Mouse (Mus musculus): Measurements from ENCODE around the gene Necab3. TPM values are rescaled to one million over a fixed set of nuclear protein-coding genes. Genes with fewer than 3 reads are reported as not detected.
A peak's percentile ranks its signal among the peaks of the same experiment; 100 is the strongest.

Gene Necab3
- polyA plus RNA-seq, 1 experiment from 2014 or later: 5.2 TPM

DNA sequence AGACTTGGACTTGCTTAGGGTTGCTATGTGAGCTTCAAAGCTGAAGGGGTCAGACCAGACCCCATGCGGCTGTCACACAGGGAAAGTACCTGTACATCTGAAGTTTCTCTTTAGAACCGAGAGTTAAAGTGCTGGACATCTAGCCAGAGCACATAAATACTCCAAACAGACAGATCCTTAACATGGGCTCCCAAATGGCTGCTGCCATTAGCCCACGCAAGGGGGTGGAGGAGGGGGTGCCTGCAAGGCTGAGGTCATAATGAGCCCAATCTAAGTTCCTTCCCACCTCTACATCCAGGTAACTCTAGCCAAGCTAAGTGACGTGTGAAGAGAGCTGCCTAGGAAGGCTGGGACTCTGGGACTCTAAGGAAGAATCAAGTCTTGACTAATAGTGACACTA is 7.2 kb downstream of the Necab3 start, which contains the start of gene Actl10:
Gene Actl10, plus strand, starts transcription at position 301 of the 400 bp plus-strand sequence.
- H3K27me3 ChIP-seq (ENCODE audit: low read depth, poor library complexity, severe bottlenecking): peaks cover 62% of the 10 kb centered on the region
- H3K27ac ChIP-seq (replicated peaks): peak within 1 kb of the TSS; percentile 64; the same call in 1 of the 2 replicates
- peak within 1 kb of the TSS; percentile 12 for H3K4me3 ChIP-seq
- DNase-seq (ENCODE audit: low spot score): peak; percentile 11
- WGBS: 79% methylated on average over 4 of the region's 4 CpGs
- no peaks in the 10 kb centered on the region for H3K9me3 ChIP-seq (replicated peaks)
- peaks cover 11% of the 10 kb centered on the region; the same call in 1 of the 2 replicates for H3K36me3 ChIP-seq
- H3K4me1 ChIP-seq: peaks cover 34% of the 10 kb centered on the region

DNA sequence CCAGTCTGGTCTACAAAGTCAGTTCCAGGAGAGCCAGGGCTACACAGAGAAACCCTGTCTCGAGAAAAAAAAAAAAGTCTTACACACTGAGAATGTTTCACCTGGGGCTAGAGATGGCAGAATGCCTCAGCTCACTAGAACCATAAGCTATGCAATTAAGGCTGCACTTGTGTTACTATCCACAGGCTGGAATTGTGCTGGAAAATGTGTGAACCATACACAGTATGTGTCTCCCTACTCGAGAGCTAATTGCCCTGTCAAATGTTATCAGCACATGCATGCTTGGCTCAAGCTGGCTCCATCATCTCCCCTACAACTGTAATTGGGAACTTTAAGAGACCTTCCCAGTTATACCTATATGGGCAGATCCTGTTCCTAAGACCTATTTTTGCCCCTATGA is 7.8 kb downstream of the Necab3 start:
- DNase-seq (ENCODE audit: low spot score): no peak
- H3K36me3 ChIP-seq: peaks cover 11% of the 10 kb centered on the region; the same call in 1 of the 2 replicates
- peaks cover 62% of the 10 kb centered on the region for H3K27me3 ChIP-seq (ENCODE audit: low read depth, poor library complexity, severe bottlenecking)
- no peaks in the 10 kb centered on the region for H3K9me3 ChIP-seq (replicated peaks)
- peaks cover 30% of the 10 kb centered on the region for H3K4me1 ChIP-seq
- H3K27ac ChIP-seq (replicated peaks): no peak overlapping the region
- no peak overlapping the region for H3K4me3 ChIP-seq
- 88% methylated on average over 2 of the region's 2 CpGs for WGBS

DNA sequence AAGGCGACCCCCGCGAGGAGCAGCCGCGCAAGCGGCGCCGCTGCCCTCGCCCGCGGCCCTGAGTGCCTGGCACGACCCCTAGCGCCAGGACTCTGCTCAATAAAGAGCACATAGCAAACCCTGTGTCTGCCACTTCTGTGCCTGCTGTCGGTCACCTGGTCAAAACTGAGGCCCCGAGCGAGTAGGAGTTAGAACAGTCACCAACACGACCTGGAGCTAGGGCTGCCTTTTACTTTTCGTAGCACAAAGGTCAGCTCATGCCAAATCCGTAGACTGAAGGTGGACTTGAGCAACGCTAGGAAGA is 8.9 kb downstream of the Necab3 start:
- peaks cover 30% of the 10 kb centered on the region for H3K4me1 ChIP-seq
- no peaks in the 10 kb centered on the region for H3K9me3 ChIP-seq (replicated peaks)
- WGBS: 17% methylated on average over 20 of the region's 20 CpGs
- H3K36me3 ChIP-seq: peaks cover 12% of the 10 kb centered on the region; the same call in 1 of the 2 replicates
- peak overlapping the region; percentile 84 for H3K27ac ChIP-seq (replicated peaks)
- no peak for DNase-seq (ENCODE audit: low spot score)
- H3K27me3 ChIP-seq (ENCODE audit: low read depth, poor library complexity, severe bottlenecking): peaks cover 62% of the 10 kb centered on the region
- H3K4me3 ChIP-seq: peak overlapping the region; percentile 57

DNA sequence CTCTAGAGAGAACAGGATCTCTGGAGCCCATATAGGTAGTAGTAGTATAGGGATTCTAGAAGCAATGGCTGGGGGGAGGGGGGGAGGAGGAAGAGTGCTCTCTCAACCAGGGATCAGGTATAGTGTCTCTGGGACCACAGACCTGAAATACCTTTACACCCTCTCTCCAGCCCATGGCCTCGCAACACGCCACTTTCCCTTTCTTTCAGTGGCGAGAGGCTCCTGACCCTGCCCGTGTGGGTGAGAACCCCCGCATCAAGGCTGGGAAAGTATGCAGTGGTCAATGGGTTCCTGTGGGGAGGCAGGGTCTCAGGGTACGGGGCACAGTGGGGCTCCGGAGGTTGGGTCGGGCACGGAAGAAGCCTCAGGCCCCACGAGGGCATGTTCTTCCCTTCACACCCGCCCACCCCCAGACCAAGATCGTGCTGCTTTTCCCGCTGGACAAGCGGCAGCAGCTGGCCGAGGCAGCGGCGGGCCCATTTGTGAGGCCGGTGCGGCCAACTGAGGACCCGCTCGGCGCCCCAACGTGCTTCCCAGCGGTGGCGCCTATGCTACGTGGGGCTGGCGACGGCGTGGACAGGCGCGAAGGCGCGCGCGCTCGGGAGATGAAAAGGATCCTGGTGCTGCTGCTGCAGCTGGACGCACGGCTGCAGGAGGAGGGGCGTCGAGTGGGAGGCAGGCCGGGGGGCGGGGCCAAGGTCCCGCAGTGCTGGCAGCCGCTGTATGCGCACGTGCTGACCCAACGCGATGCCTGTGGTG is 9.4 kb downstream of the Necab3 start:
- H3K4me3 ChIP-seq: peak overlapping the region; percentile 57
- peak overlapping the region; percentile 84 for H3K27ac ChIP-seq (replicated peaks)
- peaks cover 30% of the 10 kb centered on the region for H3K4me1 ChIP-seq
- H3K27me3 ChIP-seq (ENCODE audit: low read depth, poor library complexity, severe bottlenecking): peaks cover 56% of the 10 kb centered on the region
- no peaks in the 10 kb centered on the region for H3K9me3 ChIP-seq (replicated peaks)
- 3% methylated on average over 48 of the region's 48 CpGs for WGBS
- peak; percentile 85 for DNase-seq (ENCODE audit: low spot score)
- peaks cover 7% of the 10 kb centered on the region; the same call in 1 of the 2 replicates for H3K36me3 ChIP-seq

DNA sequence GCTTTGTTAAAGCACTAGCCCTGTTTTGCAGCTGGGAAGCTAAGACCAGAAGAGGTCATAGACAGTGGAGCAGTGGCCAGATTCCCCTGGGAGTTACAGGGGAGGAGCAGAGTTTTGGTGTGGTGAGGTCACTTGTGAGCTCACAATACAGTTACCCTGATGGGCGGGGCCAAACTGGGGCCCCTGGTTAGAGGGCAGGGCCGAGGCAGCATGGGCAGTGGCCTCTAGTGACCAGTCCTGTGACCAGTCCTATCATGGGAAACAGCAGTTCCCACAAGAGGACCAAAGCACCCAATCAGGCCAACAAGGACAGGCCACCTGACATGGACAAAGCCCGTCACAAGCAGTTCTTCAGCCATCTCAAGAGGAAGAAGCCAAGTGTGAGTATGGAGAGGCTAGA is 10.0 kb downstream of the Necab3 start:
- peaks cover 30% of the 10 kb centered on the region for H3K4me1 ChIP-seq
- 0 out of 2 replicates have a peak overlapping the region, but pooled peaks have one; percentile 84 for H3K27ac ChIP-seq (replicated peaks)
- WGBS: 29% methylated on average over 3 of the region's 3 CpGs
- H3K27me3 ChIP-seq (ENCODE audit: low read depth, poor library complexity, severe bottlenecking): peaks cover 53% of the 10 kb centered on the region
- H3K9me3 ChIP-seq (replicated peaks): no peaks in the 10 kb centered on the region
- H3K4me3 ChIP-seq: peak overlapping the region; percentile 57; the same call in 1 of the 2 replicates
- DNase-seq (ENCODE audit: low spot score): peak; percentile 37
- H3K36me3 ChIP-seq: peaks cover 3% of the 10 kb centered on the region; the same call in 1 of the 2 replicates

DNA sequence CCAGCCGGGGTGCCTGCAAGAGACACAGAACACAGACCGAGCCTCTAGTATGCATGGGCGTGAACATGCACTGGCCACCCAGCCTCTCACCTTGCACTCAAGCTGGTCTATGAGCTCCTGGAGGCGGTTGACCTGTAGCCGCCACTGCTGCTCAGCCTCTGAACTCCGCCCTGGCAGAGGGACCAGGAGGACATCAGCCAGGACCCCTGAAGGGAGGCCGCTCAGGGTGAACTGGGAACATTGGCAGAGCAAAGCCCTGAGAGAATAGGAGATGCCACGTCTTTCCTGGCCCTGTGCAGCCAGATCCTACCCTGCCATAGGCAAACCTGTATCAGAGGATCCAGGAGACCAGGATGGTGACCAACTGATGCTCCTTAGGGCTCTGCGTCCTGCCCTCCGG is 12.0 kb downstream of the Necab3 start, which contains the start of gene 1700003F12Rik:
Gene 1700003F12Rik, plus strand, starts transcription at position 375 of the 400 bp plus-strand sequence.
- no peak within 1 kb of the TSS for H3K27ac ChIP-seq (replicated peaks)
- peaks cover 18% of the 10 kb centered on the region for H3K4me1 ChIP-seq
- H3K36me3 ChIP-seq: peaks cover 3% of the 10 kb centered on the region; the same call in 1 of the 2 replicates
- H3K27me3 ChIP-seq (ENCODE audit: low read depth, poor library complexity, severe bottlenecking): peaks cover 33% of the 10 kb centered on the region
- H3K4me3 ChIP-seq: no peak within 1 kb of the TSS
- DNase-seq (ENCODE audit: low spot score): peak; percentile 12
- no peaks in the 10 kb centered on the region for H3K9me3 ChIP-seq (replicated peaks)
- 93% methylated on average over 10 of the region's 10 CpGs for WGBS

DNA sequence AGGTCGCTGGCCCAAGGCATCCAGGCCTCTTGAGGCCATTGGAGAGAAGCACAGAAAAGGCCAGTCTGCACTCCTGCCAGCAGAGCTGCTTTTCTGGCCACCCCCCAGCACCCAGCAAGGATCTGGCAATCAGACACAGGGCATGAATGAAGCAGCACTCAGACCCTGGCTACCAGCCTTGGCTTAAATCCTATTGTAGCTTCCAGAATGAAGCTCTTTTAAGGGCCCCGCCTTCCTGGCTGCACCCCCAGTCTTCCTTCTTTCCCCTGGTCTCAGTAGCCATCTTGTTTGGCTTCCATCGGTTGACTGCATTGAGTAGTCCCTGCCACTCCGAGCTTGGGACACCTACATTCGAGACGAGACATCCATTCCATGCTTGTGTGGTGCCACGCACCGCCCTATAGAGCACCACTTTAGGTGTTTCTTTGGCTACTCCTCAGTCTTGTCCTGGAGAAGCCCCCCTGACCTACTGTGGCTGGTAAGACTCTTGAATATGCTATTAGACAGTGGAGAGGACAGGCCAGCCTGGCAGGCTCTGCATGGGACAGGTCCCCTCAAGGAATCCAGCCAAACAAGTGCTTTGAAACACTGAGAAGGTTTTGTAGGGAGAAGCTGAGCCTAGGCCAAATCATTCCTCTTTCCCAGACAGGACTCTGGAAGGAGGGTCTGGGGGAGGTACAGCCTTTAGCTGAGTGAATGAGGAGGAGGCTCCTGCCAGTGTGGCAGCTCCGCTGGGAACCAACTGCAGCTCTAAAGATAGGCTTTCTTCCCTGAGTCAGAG is 14.9 kb downstream of the Necab3 start:
- 0 out of 2 replicates have a peak, but pooled peaks cover 4% of the 10 kb centered on the region for H3K27me3 ChIP-seq (ENCODE audit: low read depth, poor library complexity, severe bottlenecking)
- H3K9me3 ChIP-seq (replicated peaks): no peaks in the 10 kb centered on the region; the same call in 1 of the 2 replicates
- no peak overlapping the region for H3K27ac ChIP-seq (replicated peaks)
- peaks cover 4% of the 10 kb centered on the region for H3K4me1 ChIP-seq
- WGBS: 85% methylated on average over 9 of the region's 9 CpGs
- H3K4me3 ChIP-seq: no peak overlapping the region
- peaks cover 22% of the 10 kb centered on the region for H3K36me3 ChIP-seq
- peak; percentile 11 for DNase-seq (ENCODE audit: low spot score)

DNA sequence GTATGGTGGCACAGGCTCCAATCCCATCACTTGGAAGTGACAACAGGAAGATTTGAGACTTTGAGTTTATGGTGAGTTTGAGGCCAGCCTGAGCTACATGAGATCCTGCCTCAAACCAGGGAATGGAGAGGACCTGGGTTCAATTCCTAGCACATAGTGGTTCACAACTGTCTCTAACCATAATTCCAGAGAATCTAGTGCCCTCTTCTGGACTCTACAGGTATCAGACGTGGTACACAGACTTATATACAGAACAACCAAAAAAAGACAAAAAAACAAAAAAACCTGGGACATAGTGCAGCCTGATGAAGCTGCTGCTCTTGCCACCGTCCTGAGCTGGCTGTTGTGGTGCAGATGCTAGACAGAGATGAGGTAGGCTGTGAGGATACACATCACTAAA is 17.1 kb downstream of the Necab3 start:
- Histone ChIP-seq H3K9me3 (replicated peaks) (no peaks in the 10 kb centered on the region; the same call in 1 of the 2 replicates), H3K27me3 (ENCODE audit: low read depth, poor library complexity, severe bottlenecking) (no peaks in the 10 kb centered on the region), H3K27ac (replicated peaks) (no peak overlapping the region), H3K36me3 (peaks cover 43% of the 10 kb centered on the region), H3K4me1 (0 out of 2 replicates have a peak, but pooled peaks cover 6% of the 10 kb centered on the region), H3K4me3 (no peak overlapping the region)
- DNase-seq (ENCODE audit: low spot score): no peak
- 82% methylated on average over 2 of the region's 2 CpGs for WGBS

DNA sequence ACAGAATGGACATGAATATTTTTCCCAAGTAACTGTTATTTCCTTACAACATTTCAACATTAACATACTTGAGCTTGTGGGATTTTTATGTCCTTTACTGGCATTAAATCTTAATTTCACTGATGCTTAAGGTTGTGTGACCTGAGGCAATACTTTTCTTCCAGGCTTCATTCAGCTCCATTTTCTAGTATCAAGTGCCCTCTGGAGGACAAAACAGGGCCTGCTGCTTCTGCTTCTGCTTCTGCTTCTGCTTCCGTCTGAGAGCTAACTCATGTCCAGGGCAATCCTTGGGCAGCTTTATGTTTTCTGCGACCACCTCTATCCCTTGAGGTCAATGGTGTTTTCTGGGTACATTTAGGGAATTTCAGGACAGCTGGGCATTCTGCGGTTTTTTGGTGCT is 19.0 kb downstream of the Necab3 start:
- 77% methylated on average over 3 of the region's 3 CpGs for WGBS

DNA sequence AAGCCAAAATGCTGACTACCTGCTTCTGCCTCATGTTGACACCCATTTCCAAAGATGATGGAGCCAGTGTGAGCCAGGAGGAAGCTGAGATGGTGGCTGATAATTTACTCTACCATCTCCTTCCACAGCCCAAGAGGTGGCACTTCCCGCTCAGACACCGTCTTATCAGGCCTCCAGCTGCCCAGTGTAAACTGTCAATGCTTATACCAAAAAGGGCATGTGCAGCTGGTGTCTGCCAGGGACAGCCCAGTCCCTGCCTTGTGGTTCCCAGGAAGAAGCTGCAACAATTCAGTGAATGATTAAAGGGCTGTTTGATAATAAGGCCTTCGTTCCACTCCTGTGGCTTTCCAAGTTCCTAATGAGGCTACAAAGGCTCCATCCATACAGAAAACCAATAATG is 20.0 kb downstream of the Necab3 start:
- H3K36me3 ChIP-seq: peaks cover 69% of the 10 kb centered on the region

More for the DNA sequence above, 19.0 kb downstream of the Necab3 start:
- H3K9me3 ChIP-seq (replicated peaks): no peaks in the 10 kb centered on the region; the same call in 1 of the 2 replicates
- H3K27ac ChIP-seq (replicated peaks): no peak overlapping the region
- no peaks in the 10 kb centered on the region for H3K27me3 ChIP-seq (ENCODE audit: low read depth, poor library complexity, severe bottlenecking)
- H3K36me3 ChIP-seq: peaks cover 59% of the 10 kb centered on the region
- H3K4me1 ChIP-seq: 0 out of 2 replicates have a peak, but pooled peaks cover 6% of the 10 kb centered on the region
- no peak for DNase-seq (ENCODE audit: low spot score)
- H3K4me3 ChIP-seq: no peak overlapping the region

DNA sequence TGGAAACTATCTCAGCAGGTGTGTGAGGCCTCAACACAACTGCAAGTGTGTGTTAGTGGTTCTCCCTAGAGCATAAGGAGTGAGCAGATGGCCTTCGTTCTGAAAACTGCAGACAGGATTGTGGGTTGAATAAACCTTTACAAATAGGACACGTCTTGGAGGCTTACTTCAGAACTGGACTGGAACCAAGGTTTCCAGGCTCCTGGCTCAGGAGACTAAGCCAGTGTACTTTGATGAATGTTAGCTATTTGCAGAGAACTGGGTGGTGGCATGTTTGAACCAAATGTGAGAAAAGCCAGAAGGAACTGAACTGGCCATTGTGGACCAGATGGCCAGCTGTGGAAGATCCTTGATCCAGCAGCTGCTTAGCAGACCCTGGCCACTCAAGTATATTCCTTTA is 20.4 kb downstream of the Necab3 start:
- no peak for DNase-seq (ENCODE audit: low spot score)
- peaks cover 73% of the 10 kb centered on the region for H3K36me3 ChIP-seq
- 89% methylated on average over 2 of the region's 2 CpGs for WGBS
- no peak overlapping the region for H3K27ac ChIP-seq (replicated peaks)
- no peaks in the 10 kb centered on the region; the same call in 1 of the 2 replicates for H3K9me3 ChIP-seq (replicated peaks)
- peaks cover 6% of the 10 kb centered on the region; the same call in 1 of the 2 replicates for H3K4me1 ChIP-seq
- H3K4me3 ChIP-seq: no peak overlapping the region
- no peaks in the 10 kb centered on the region for H3K27me3 ChIP-seq (ENCODE audit: low read depth, poor library complexity, severe bottlenecking)

More for the DNA sequence above, 20.0 kb downstream of the Necab3 start:
- Histone ChIP-seq H3K4me1 (0 out of 2 replicates have a peak, but pooled peaks cover 6% of the 10 kb centered on the region), H3K4me3 (no peak overlapping the region), H3K9me3 (replicated peaks) (no peaks in the 10 kb centered on the region; the same call in 1 of the 2 replicates), H3K27me3 (ENCODE audit: low read depth, poor library complexity, severe bottlenecking) (no peaks in the 10 kb centered on the region), H3K27ac (replicated peaks) (no peak overlapping the region)
- DNase-seq (ENCODE audit: low spot score): no peak
- 86% methylated on average over 3 of the region's 3 CpGs for WGBS

DNA sequence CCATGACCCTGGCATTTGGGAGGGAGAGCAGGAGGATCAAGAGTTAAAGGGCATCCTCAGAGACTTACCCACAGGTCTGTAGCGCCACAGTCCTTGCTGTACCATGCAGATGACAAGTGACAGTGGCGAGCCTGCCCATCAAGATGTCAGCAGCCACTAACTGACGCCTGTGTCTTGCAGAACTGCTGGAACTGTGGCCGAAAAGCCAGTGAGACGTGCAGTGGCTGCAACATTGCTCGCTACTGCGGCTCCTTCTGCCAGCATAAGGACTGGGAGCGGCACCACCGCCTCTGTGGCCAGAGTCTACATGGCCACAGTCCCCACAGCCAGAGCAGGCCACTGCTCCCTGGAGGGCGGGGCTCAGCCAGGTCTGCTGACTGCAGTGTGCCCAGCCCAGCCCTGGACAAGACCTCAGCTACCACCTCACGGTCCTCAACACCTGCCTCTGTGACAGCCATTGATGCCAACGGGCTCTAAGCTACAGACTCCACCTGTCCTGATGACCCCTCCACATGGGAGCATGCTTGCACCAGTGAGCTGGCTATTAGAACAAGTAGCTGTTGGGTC is 23.9 kb downstream of the Necab3 start:
- no peak for DNase-seq (ENCODE audit: low spot score)
- H3K27me3 ChIP-seq (ENCODE audit: low read depth, poor library complexity, severe bottlenecking): no peaks in the 10 kb centered on the region
- peaks cover 89% of the 10 kb centered on the region for H3K36me3 ChIP-seq
- peaks cover 14% of the 10 kb centered on the region for H3K4me1 ChIP-seq
- WGBS: 89% methylated on average over 12 of the region's 12 CpGs
- H3K4me3 ChIP-seq: no peak overlapping the region
- H3K9me3 ChIP-seq (replicated peaks): no peaks in the 10 kb centered on the region
- H3K27ac ChIP-seq (replicated peaks): no peak overlapping the region
